Mouse (Mus musculus): ENCODE measurements at regions not wholly inside any gene's neighbourhood (a gene's known extent, or its start where the extent isn't known, plus 50 kb on each side); places are given as distances from the start of the nearest gene placed in this dataset.

GRCm38 (mm10) chr14:85160396-85160795 is 717.0 kb downstream of the Pcdh17 start:
- no peak for DNase-seq (ENCODE audit: extremely low spot score in 1 of 2, low spot score in 1 of 2)

- no peak for DNase-seq (ENCODE audit: extremely low spot score in 1 of 2, low spot score in 1 of 2)
These were observed 743.4 kb downstream of the Pcdh17 start for GRCm38 (mm10) chr14:85186794-85187193.

- no peak for DNase-seq (ENCODE audit: extremely low spot score in 1 of 2, low spot score in 1 of 2)
These were observed 760.7 kb downstream of the Pcdh17 start for GRCm38 (mm10) chr14:85204069-85204468.

- DNase-seq (ENCODE audit: extremely low spot score in 1 of 2, low spot score in 1 of 2) = no peak
These were observed 765.0 kb downstream of the Pcdh17 start for GRCm38 (mm10) chr14:85208383-85208782.

- DNase-seq (ENCODE audit: extremely low spot score in 1 of 2, low spot score in 1 of 2) = peak in 1 of 2 experiments; percentile 3
These were observed 771.7 kb downstream of the Pcdh17 start for GRCm38 (mm10) chr14:85215026-85215425.
